Mouse (Mus musculus) liver, adult 2 months (tissue): ENCODE data around the gene Scgn.

Experiments
- CTCF ChIP-seq: fragments of 200-500 bp; IDR thresholded peaks from 2 replicates; pipeline ENCODE4 v1.5.1; 2011; ENCODE audit warnings: low read depth, low read length, control low read depth
- POLR2A ChIP-seq: fragments of 200-500 bp; IDR thresholded peaks from 2 replicates; pipeline ENCODE4 v1.6.1; 2011; ENCODE audit warnings: low read length, control low read depth; ENCODE audit not compliant: insufficient read depth; ENCODE audit errors: extremely low read depth

GRCm38 (mm10) chr13:23990451-23990850 lies 563 bp downstream of the Scgn start:
- TF ChIP-seq POLR2A (no peak), CTCF (no peak)
